Mouse (Mus musculus): Measurements from ENCODE around the gene Fzd5. TPM values are rescaled to one million over a fixed set of nuclear protein-coding genes. Genes with fewer than 3 reads are reported as not detected.
A peak's percentile ranks its signal among the peaks of the same experiment; 100 is the strongest.

Fzd5 gene
- polyA plus RNA-seq, 1 experiment = not detected

GRCm38 (mm10) chr1:64755971-64756639 is 18.6 kb upstream of the Fzd5 start:
- H3K27ac ChIP-seq (ENCODE audit: insufficient read depth, low read depth, low read length) = no peak overlapping the region
- H3K4me3 ChIP-seq (ENCODE audit: insufficient read depth, low read depth, low read length) = no peak overlapping the region
- 0 out of 2 replicates have a peak, but pooled peaks cover 2% of the 10 kb centered on the region for H3K4me1 ChIP-seq (ENCODE audit: control insufficient read depth, insufficient read depth, low read length)
- TF ChIP-seq CTCF (IDR thresholded peaks at IDR 0.05; ENCODE audit: insufficient read depth, low read depth, low read length) = no peak
- TF ChIP-seq POLR2A (IDR thresholded peaks at IDR 0.05; ENCODE audit: insufficient read depth, low read depth, low read length) = no peak
- WGBS = 79% methylated on average over 7 of the region's 7 CpGs

GRCm38 (mm10) chr1:64754658-64755057 is 17.1 kb upstream of the Fzd5 start:
- 98% methylated on average over 5 of the region's 5 CpGs for WGBS
- H3K4me3 ChIP-seq (ENCODE audit: insufficient read depth, low read depth, low read length) = no peak overlapping the region
- H3K27ac ChIP-seq (ENCODE audit: insufficient read depth, low read depth, low read length) = no peak overlapping the region
- 0 out of 2 replicates have a peak, but pooled peaks cover 2% of the 10 kb centered on the region for H3K4me1 ChIP-seq (ENCODE audit: control insufficient read depth, insufficient read depth, low read length)
- TF ChIP-seq POLR2A (IDR thresholded peaks at IDR 0.05; ENCODE audit: insufficient read depth, low read depth, low read length) (no peak), CTCF (IDR thresholded peaks at IDR 0.05; ENCODE audit: insufficient read depth, low read depth, low read length) (no peak)

- 0 out of 2 replicates have a peak, but pooled peaks cover 2% of the 10 kb centered on the region for H3K4me1 ChIP-seq (ENCODE audit: control insufficient read depth, insufficient read depth, low read length)
- H3K4me3 ChIP-seq (ENCODE audit: insufficient read depth, low read depth, low read length) = no peak overlapping the region
- no peak for TF ChIP-seq POLR2A (IDR thresholded peaks at IDR 0.05; ENCODE audit: insufficient read depth, low read depth, low read length)
- WGBS = 87% methylated on average over 7 of the region's 7 CpGs
- no peak overlapping the region for H3K27ac ChIP-seq (ENCODE audit: insufficient read depth, low read depth, low read length)
These were observed 16.1 kb upstream of the Fzd5 start for GRCm38 (mm10) chr1:64753668-64754067.

GRCm38 (mm10) chr1:64753109-64753508 is 15.6 kb upstream of the Fzd5 start:
- 95% methylated on average over 8 of the region's 8 CpGs for WGBS
- no peak for TF ChIP-seq CTCF (IDR thresholded peaks at IDR 0.05; ENCODE audit: insufficient read depth, low read depth, low read length)
- no peak for TF ChIP-seq POLR2A (IDR thresholded peaks at IDR 0.05; ENCODE audit: insufficient read depth, low read depth, low read length)
- H3K27ac ChIP-seq (ENCODE audit: insufficient read depth, low read depth, low read length) = no peak overlapping the region
- no peak overlapping the region for H3K4me3 ChIP-seq (ENCODE audit: insufficient read depth, low read depth, low read length)
- H3K4me1 ChIP-seq (ENCODE audit: control insufficient read depth, insufficient read depth, low read length) = 0 out of 2 replicates have a peak, but pooled peaks cover 2% of the 10 kb centered on the region

- TF ChIP-seq CTCF (IDR thresholded peaks at IDR 0.05; ENCODE audit: insufficient read depth, low read depth, low read length) (no peak), POLR2A (IDR thresholded peaks at IDR 0.05; ENCODE audit: insufficient read depth, low read depth, low read length) (no peak)
- H3K27ac ChIP-seq (ENCODE audit: insufficient read depth, low read depth, low read length) = no peak overlapping the region
- H3K4me1 ChIP-seq (ENCODE audit: control insufficient read depth, insufficient read depth, low read length) = no peaks in the 10 kb centered on the region
- no peak overlapping the region for H3K4me3 ChIP-seq (ENCODE audit: insufficient read depth, low read depth, low read length)
These were observed 7.1 kb upstream of the Fzd5 start for GRCm38 (mm10) chr1:64744616-64745015.

GRCm38 (mm10) chr1:64742741-64743408 is 5.3 kb upstream of the Fzd5 start:
- no peak for TF ChIP-seq CTCF (IDR thresholded peaks at IDR 0.05; ENCODE audit: insufficient read depth, low read depth, low read length)
- TF ChIP-seq POLR2A (IDR thresholded peaks at IDR 0.05; ENCODE audit: insufficient read depth, low read depth, low read length) = no peak
- Histone ChIP-seq H3K27ac (ENCODE audit: insufficient read depth, low read depth, low read length) (no peak overlapping the region), H3K4me3 (ENCODE audit: insufficient read depth, low read depth, low read length) (no peak overlapping the region), H3K4me1 (ENCODE audit: control insufficient read depth, insufficient read depth, low read length) (peaks cover 6% of the 10 kb centered on the region; the same call in 1 of the 2 replicates)
- 90% methylated on average over 18 of the region's 18 CpGs for WGBS

GRCm38 (mm10) chr1:64738661-64739082 is 1.1 kb upstream of the Fzd5 start:
- Histone ChIP-seq H3K4me3 (ENCODE audit: insufficient read depth, low read depth, low read length) (no peak overlapping the region), H3K4me1 (ENCODE audit: control insufficient read depth, insufficient read depth, low read length) (peaks cover 35% of the 10 kb centered on the region), H3K27ac (ENCODE audit: insufficient read depth, low read depth, low read length) (no peak overlapping the region)
- no peak for TF ChIP-seq CTCF (IDR thresholded peaks at IDR 0.05; ENCODE audit: insufficient read depth, low read depth, low read length)
- TF ChIP-seq POLR2A (IDR thresholded peaks at IDR 0.05; ENCODE audit: insufficient read depth, low read depth, low read length) = no peak
- WGBS = 2% methylated on average over 14 of the region's 14 CpGs

- no peak overlapping the region for H3K27ac ChIP-seq (ENCODE audit: insufficient read depth, low read depth, low read length)
- peak overlapping the region; percentile 62 for H3K4me3 ChIP-seq (ENCODE audit: insufficient read depth, low read depth, low read length)
- 2% methylated on average over 11 of the region's 11 CpGs for WGBS
- TF ChIP-seq POLR2A (IDR thresholded peaks at IDR 0.05; ENCODE audit: insufficient read depth, low read depth, low read length) (no peak), CTCF (IDR thresholded peaks at IDR 0.05; ENCODE audit: insufficient read depth, low read depth, low read length) (no peak)
- H3K4me1 ChIP-seq (ENCODE audit: control insufficient read depth, insufficient read depth, low read length) = peaks cover 35% of the 10 kb centered on the region
These were observed 617 bp upstream of the Fzd5 start for GRCm38 (mm10) chr1:64738180-64738555.

GRCm38 (mm10) chr1:64736681-64737501 is 660 bp downstream of the Fzd5 start:
- no peak overlapping the region for H3K27ac ChIP-seq (ENCODE audit: insufficient read depth, low read depth, low read length)
- 2% methylated on average over 56 of the region's 56 CpGs for WGBS
- TF ChIP-seq POLR2A (IDR thresholded peaks at IDR 0.05; ENCODE audit: insufficient read depth, low read depth, low read length) (no peak), CTCF (IDR thresholded peaks at IDR 0.05; ENCODE audit: insufficient read depth, low read depth, low read length) (no peak)

More at GRCm38 (mm10) chr1:64736681-64737501, 660 bp downstream of the Fzd5 start:
- Histone ChIP-seq H3K4me1 (ENCODE audit: control insufficient read depth, insufficient read depth, low read length) (peaks cover 35% of the 10 kb centered on the region), H3K4me3 (ENCODE audit: insufficient read depth, low read depth, low read length) (peak overlapping the region; percentile 62)

Measured in olfactory bulb, adult 2 months (tissue).